Mouse (Mus musculus) macrophage (primary cell): ENCODE results near the gene Timm13. TPM values are rescaled to one million over a fixed set of nuclear protein-coding genes. Genes with fewer than 3 reads are reported as not detected.
A peak's percentile ranks its signal among the peaks of the same experiment; 100 is the strongest.

Experiments used
- H3K27ac ChIP-seq: fragments of 350-480 bp; formaldehyde crosslinking; 2 replicates; pipeline ENCODE4 v1.9.0; 2021
- H3K36me3 ChIP-seq: fragments of 350-480 bp; formaldehyde crosslinking; 2 replicates; pipeline ENCODE4 v1.9.0; 2021; ENCODE audit errors: inconsistent target
- H3K4me3 ChIP-seq: fragments of 350-480 bp; formaldehyde crosslinking; 2 replicates; pipeline ENCODE4 v1.9.0; 2021; ENCODE audit errors: inconsistent target
- H3K79me2 ChIP-seq: fragments of 350-480 bp; formaldehyde crosslinking; 2 replicates; pipeline ENCODE4 v1.9.0; 2021; ENCODE audit errors: inconsistent target
- WGBS: methylation state at CpG from one replicate; pipeline ENCODE4 v1.1.7; 2026; ENCODE audit warnings: inconsistent platforms; ENCODE audit not compliant: missing documents; 5-methylcytosine and 5-hydroxymethylcytosine counted together
- polyA plus RNA-seq: library from polyadenylated mRNA; stranded (reverse); fragments of 250-400 nt; gene quantifications from 3 replicates; pipeline ENCODE4 v1.2.4, GENCODE M21; 2018; ENCODE audit warnings: inconsistent platforms

Gene Timm13
- polyA plus RNA-seq, 1 experiment from 2014 or later, result 25.5 TPM

- WGBS, result 92% methylated on average over 28 of the region's 28 CpGs
- Histone ChIP-seq H3K79me2 (peaks cover 12% of the 10 kb centered on the region), H3K36me3 (peaks cover 5% of the 10 kb centered on the region; the same call in 1 of the 2 replicates), H3K27ac (no peak overlapping the region), H3K4me3 (no peak overlapping the region)
These were observed 3.4 kb upstream of the Timm13 start for GRCm38 (mm10) chr10:80904004-80904693.

GRCm38 (mm10) chr10:80903282-80903681 lies 2.5 kb upstream of the Timm13 start:
- Histone ChIP-seq H3K79me2 (peaks cover 20% of the 10 kb centered on the region), H3K27ac (no peak overlapping the region), H3K4me3 (no peak overlapping the region), H3K36me3 (0 out of 2 replicates have a peak, but pooled peaks cover 3% of the 10 kb centered on the region)
- 95% methylated on average over 9 of the region's 10 CpGs for WGBS

GRCm38 (mm10) chr10:80902273-80902940 lies 1.6 kb upstream of the Timm13 start:
- Histone ChIP-seq H3K27ac (no peak overlapping the region), H3K4me3 (no peak overlapping the region), H3K79me2 (peaks cover 20% of the 10 kb centered on the region), H3K36me3 (0 out of 2 replicates have a peak, but pooled peaks cover 4% of the 10 kb centered on the region)
- WGBS, result 96% methylated on average over 9 of the region's 9 CpGs

GRCm38 (mm10) chr10:80901409-80902272 lies 872 bp upstream of the Timm13 start:
- WGBS, result 93% methylated on average over 18 of the region's 19 CpGs
- Histone ChIP-seq H3K4me3 (no peak overlapping the region), H3K79me2 (peaks cover 20% of the 10 kb centered on the region), H3K27ac (0 out of 2 replicates have a peak overlapping the region, but pooled peaks have one; percentile 15), H3K36me3 (0 out of 2 replicates have a peak, but pooled peaks cover 4% of the 10 kb centered on the region)

DNA sequence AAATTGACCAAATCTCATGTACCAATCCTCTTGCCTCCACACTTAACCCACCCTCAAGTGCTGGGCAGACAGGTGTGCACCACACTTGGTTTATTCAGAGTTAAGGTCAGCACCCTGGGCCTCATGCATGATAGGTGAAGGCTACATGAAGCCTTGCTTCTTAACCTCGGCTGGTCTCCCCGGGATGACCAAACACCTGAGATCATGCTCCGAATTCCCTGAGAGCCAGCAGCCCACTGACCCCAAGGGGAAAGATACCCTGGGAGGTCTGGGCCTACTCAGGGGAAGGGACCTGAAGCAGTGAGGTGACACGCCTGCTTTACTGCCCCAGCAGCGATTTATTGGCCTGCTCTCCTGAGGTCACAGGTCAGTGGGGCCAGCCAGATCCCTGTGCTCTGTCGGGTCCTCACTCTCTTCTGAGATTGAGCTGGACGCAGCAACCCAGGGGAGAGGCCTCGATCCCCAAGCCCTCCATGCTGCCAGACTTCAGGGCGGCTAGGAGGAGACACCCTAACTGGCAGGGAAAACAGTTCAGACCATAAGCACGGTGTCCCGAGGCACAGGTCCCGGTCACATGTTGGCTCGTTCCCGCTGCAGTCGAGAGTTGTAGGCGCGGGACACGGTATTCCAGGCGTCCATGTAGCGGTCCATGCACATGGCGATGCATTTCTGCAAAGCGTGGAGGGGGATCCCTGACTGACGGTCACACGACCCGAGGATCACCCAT lies 1.0 kb downstream of the Timm13 start:
- Histone ChIP-seq H3K36me3 (0 out of 2 replicates have a peak, but pooled peaks cover 4% of the 10 kb centered on the region), H3K4me3 (peak overlapping the region; percentile 74), H3K79me2 (peaks cover 20% of the 10 kb centered on the region), H3K27ac (peak overlapping the region; percentile 51)
- 24% methylated on average over 23 of the region's 25 CpGs for WGBS

GRCm38 (mm10) chr10:80899074-80899473 lies 1.7 kb downstream of the Timm13 start:
- Histone ChIP-seq H3K4me3 (no peak overlapping the region), H3K27ac (no peak overlapping the region), H3K79me2 (peaks cover 20% of the 10 kb centered on the region), H3K36me3 (0 out of 2 replicates have a peak, but pooled peaks cover 4% of the 10 kb centered on the region)
- WGBS, result 98% methylated on average over 7 of the region's 8 CpGs

DNA sequence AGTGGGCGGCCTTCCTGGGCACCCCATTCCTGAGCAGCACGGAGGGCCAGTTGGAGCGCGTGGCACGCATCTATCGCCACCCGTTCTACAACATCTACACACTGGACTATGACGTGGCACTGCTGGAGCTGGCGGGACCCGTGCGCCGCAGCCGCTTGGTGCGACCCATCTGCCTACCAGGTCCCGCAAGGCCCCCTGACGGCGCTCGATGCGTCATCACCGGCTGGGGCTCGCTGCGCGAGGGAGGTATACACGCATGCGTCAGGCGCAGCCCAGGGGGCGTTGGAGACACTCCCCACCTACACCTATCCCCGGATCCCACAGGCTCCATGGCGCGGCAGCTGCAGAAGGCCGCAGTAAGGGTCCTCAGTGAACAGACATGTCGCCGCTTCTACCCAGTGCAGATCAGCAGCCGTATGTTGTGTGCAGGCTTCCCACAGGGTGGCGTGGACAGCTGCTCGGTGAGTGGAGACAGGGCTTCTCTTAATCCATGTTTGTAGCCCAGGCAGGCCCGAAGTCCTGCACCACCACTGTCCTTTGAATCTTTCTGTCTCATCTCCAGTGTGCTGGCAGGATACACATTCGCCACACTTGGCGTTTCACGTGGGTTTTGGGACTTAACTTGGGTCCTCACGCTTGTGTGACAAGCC lies 2.8 kb downstream of the Timm13 start:
- H3K79me2 ChIP-seq, result peaks cover 20% of the 10 kb centered on the region
- H3K36me3 ChIP-seq, result 0 out of 2 replicates have a peak, but pooled peaks cover 4% of the 10 kb centered on the region
- no peak overlapping the region for H3K27ac ChIP-seq
- WGBS, result 89% methylated on average over 36 of the region's 41 CpGs
- H3K4me3 ChIP-seq, result no peak overlapping the region

DNA sequence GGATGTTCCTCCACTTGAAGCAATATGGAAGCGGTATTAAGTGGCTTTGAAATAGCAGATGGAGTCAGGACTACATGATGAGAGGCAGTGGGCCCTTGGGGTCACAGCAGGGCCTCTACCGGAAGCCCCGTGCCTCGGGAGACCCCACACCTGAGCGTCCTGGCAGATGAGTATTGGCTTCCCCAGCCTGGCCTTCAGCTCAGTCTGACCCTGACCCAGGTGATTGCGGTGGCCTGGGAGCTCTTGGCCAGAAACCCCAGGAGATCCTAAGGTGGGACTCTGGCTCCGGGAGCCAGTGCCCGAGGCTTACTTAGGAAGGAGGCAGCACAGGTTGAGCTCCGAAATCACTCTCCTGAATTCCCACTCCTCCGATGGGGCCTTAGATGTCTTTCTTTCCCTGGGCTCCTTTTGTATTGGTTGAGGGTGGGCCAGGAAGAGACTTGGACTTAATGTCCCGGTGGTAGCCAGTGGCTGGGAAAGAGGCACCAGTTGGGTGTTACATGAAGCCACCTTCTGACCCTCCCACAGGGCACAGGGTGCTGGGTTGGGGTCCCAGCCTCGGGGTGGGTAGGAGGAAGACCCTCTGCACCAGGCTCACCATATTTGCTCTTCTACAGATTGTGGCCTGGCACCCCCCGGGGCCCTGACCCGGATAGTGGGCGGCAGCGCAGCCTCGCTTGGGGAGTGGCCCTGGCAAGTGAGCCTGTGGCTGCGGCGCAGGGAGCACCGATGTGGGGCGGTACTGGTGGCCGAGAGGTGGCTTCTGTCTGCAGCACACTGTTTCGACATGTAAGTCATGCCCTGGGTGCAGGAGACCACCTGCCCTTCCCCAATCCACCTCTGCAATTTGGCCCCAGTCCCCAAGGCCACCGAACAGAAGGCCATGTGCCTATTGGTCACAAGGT lies 3.9 kb downstream of the Timm13 start:
- H3K27ac ChIP-seq, result no peak overlapping the region
- 82% methylated on average over 24 of the region's 24 CpGs for WGBS

GRCm38 (mm10) chr10:80895697-80896096 lies 5.1 kb downstream of the Timm13 start:
- WGBS, result 92% methylated on average over 2 of the region's 6 CpGs
- Histone ChIP-seq H3K36me3 (0 out of 2 replicates have a peak, but pooled peaks cover 4% of the 10 kb centered on the region), H3K79me2 (peaks cover 20% of the 10 kb centered on the region), H3K4me3 (no peak overlapping the region), H3K27ac (no peak overlapping the region)

More for the DNA sequence above, 3.9 kb downstream of the Timm13 start:
- H3K4me3 ChIP-seq, result no peak overlapping the region
- peaks cover 20% of the 10 kb centered on the region for H3K79me2 ChIP-seq
- H3K36me3 ChIP-seq, result 0 out of 2 replicates have a peak, but pooled peaks cover 4% of the 10 kb centered on the region

DNA sequence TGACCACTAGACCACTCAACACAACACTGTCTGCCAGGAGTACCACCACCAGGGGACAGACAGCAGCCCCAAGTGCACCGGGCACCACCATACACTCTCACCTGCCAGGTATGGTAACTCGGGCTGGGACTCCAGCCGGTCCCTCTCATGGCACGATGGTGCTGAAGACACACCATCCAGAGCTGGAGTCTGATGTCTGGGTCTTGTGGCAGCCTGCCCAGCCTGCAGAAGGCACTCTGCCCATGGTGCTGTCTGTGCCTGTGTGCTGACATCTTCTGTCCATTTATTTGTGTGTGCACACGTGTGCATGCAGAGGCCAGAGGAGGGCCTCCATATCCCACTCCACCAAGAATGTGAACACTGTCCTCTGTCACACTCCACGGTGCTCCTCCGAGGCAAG lies 5.7 kb downstream of the Timm13 start:
- H3K4me3 ChIP-seq, result no peak overlapping the region
- 0 out of 2 replicates have a peak, but pooled peaks cover 4% of the 10 kb centered on the region for H3K36me3 ChIP-seq
- 86% methylated on average over 7 of the region's 7 CpGs for WGBS
- peaks cover 18% of the 10 kb centered on the region for H3K79me2 ChIP-seq
- H3K27ac ChIP-seq, result no peak overlapping the region

DNA sequence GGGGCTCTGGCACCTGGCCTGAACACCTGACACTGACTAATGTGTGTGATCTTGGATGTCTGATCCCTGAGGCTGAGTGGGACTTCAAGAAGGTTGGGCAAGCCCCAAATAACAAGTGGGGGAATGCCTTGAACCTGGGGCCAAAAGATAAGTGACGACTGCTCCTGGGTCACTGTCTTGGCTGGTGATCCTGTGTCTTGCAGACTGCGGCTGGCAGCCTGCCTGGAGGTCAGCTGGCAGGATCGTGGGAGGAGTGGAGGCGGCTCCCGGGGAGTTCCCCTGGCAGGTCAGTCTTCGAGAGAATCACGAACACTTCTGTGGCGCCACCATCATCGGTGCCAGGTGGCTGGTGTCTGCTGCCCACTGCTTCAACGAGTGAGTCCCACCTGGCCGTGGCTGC lies 13.6 kb downstream of the Timm13 start:
- H3K27ac ChIP-seq, result no peak overlapping the region
- no peaks in the 10 kb centered on the region for H3K79me2 ChIP-seq
- H3K4me3 ChIP-seq, result no peak overlapping the region
- H3K36me3 ChIP-seq, result no peaks in the 10 kb centered on the region
- 39% methylated on average over 9 of the region's 11 CpGs for WGBS

- Histone ChIP-seq H3K4me3 (no peak overlapping the region), H3K79me2 (no peaks in the 10 kb centered on the region), H3K36me3 (no peaks in the 10 kb centered on the region), H3K27ac (no peak overlapping the region)
- 21% methylated on average over 10 of the region's 10 CpGs for WGBS
These were observed 19.5 kb downstream of the Timm13 start for GRCm38 (mm10) chr10:80881301-80881700.

- H3K36me3 ChIP-seq, result no peaks in the 10 kb centered on the region
- no peaks in the 10 kb centered on the region for H3K79me2 ChIP-seq
- no peak overlapping the region for H3K4me3 ChIP-seq
- no peak overlapping the region for H3K27ac ChIP-seq
- WGBS, result 79% methylated on average over 2 of the region's 2 CpGs
These were observed 19.9 kb downstream of the Timm13 start for GRCm38 (mm10) chr10:80880901-80881300.
